Mouse (Mus musculus) neural tube, embryonic 11.5 days (tissue): ENCODE data around the gene Supt4a. TPM values are rescaled to one million over a fixed set of nuclear protein-coding genes. Genes with fewer than 3 reads are reported as not detected.

Experiments used
- ATAC-seq: fragments of 200-750 bp; cut with Nextera tagmentation; 2 replicates; pipeline ENCODE4 v1.8.0; 2017; ENCODE audit warnings: moderate number of reproducible peaks, mild to moderate bottlenecking, moderate TSS enrichment, moderate library complexity; ENCODE audit not compliant: insufficient read depth, low FRiP score, low TSS enrichment
- DNase-seq: peaks from one replicate; pipeline ENCODE4 v3.0.0-alpha.2; 2015; ENCODE audit warnings: low spot score
- H3K27ac ChIP-seq: fragments of 300-500 bp; sonication (generic); 2 replicates; pipeline ENCODE4 v1.5.1; 2014; ENCODE audit warnings: low read depth, mild to moderate bottlenecking, low read length
- H3K27me3 ChIP-seq: fragments of 300-500 bp; sonication (generic); 2 replicates; pipeline ENCODE4 v1.6.1; 2014; ENCODE audit warnings: mild to moderate bottlenecking, low read length, mixed read lengths; ENCODE audit not compliant: control insufficient read depth, insufficient read depth
- H3K36me3 ChIP-seq: fragments of 300-500 bp; sonication (generic); 2 replicates; pipeline ENCODE4 v1.6.1; 2014; ENCODE audit warnings: mild to moderate bottlenecking, low read length, moderate library complexity, mixed read lengths; ENCODE audit not compliant: control insufficient read depth, insufficient read depth
- H3K4me1 ChIP-seq: fragments of 300-500 bp; sonication (generic); 2 replicates; pipeline ENCODE4 v1.6.1; 2014; ENCODE audit warnings: low read length, mixed read lengths; ENCODE audit not compliant: control insufficient read depth, insufficient read depth
- H3K4me2 ChIP-seq: fragments of 300-500 bp; sonication (generic); 2 replicates; pipeline ENCODE4 v1.6.1; 2014; ENCODE audit warnings: low read depth, mild to moderate bottlenecking, moderate library complexity
- H3K4me3 ChIP-seq: fragments of 300-500 bp; sonication (generic); 2 replicates; pipeline ENCODE4 v1.5.1; 2014; ENCODE audit warnings: low read depth, low read length
- H3K9ac ChIP-seq: fragments of 300-500 bp; sonication (generic); 2 replicates; pipeline ENCODE4 v1.6.1; 2014; ENCODE audit warnings: mild to moderate bottlenecking, low read length
- H3K9me3 ChIP-seq: fragments of 300-500 bp; sonication (generic); 2 replicates; pipeline ENCODE4 v1.6.1; 2016; ENCODE audit warnings: low read length; ENCODE audit not compliant: control insufficient read depth
- WGBS: fragments of 180-500 bp; shearing (Covaris S2); extraction: QIAGEN DNeasy Blood & Tissue Kit; methylation state at CpG from one replicate; pipeline ENCODE4 v1.1.7; 2014; 5-methylcytosine and 5-hydroxymethylcytosine counted together
- polyA plus RNA-seq: library from polyadenylated mRNA; unstranded; fragments of >200 nt; fragmentation: Nextera tagmentation; extraction: Ambion mirVana; gene quantifications from 2 replicates; pipeline ENCODE4 v1.2.1, GENCODE M21; 2014

Gene Supt4a
- polyA plus RNA-seq, 1 experiment from 2014 or later, result 162 TPM

- no peak for ATAC-seq
These were observed 15.0 kb downstream of the Supt4a start for GRCm38 (mm10) chr11:87752307-87752706.

DNA sequence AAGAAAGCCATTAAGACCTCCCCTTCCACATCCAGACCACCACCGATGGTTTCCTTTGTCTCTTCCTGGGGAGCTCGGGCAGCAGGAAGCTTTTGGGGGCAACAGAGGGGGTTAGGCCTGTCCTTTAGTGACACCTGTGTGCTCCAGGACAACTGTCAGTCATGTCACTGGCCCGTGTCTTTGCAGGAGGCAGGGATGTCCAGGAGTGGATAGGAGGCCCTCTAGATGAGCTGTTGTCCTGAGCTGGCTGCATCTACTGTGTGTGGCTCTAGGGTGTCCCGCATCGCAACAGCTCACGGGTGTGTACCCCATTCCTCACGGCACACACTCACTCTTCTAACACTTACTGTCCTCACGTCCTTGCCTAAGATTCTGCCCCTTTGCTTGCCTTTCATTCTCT lies 15.9 kb downstream of the Supt4a start:
- Histone ChIP-seq H3K4me2 (no peak overlapping the region), H3K27ac (no peak overlapping the region), H3K27me3 (no peaks in the 10 kb centered on the region), H3K4me1 (no peaks in the 10 kb centered on the region), H3K9ac (no peak overlapping the region; the same call in 1 of the 2 replicates), H3K9me3 (no peaks in the 10 kb centered on the region), H3K4me3 (no peak overlapping the region), H3K36me3 (no peaks in the 10 kb centered on the region)
- DNase-seq (no peak), ATAC-seq (no peak)
- WGBS, result 90% methylated on average over 8 of the region's 8 CpGs

More at GRCm38 (mm10) chr11:87752307-87752706, 15.0 kb downstream of the Supt4a start:
- H3K4me3 ChIP-seq, result no peak overlapping the region
- no peaks in the 10 kb centered on the region for H3K9me3 ChIP-seq
- H3K36me3 ChIP-seq, result no peaks in the 10 kb centered on the region
- no peaks in the 10 kb centered on the region for H3K27me3 ChIP-seq
- H3K4me2 ChIP-seq, result no peak overlapping the region
- WGBS, result 80% methylated on average over 1 of the region's 1 CpGs
- H3K4me1 ChIP-seq, result no peaks in the 10 kb centered on the region
- DNase-seq, result no peak
- H3K27ac ChIP-seq, result no peak overlapping the region
- H3K9ac ChIP-seq, result no peak overlapping the region

DNA sequence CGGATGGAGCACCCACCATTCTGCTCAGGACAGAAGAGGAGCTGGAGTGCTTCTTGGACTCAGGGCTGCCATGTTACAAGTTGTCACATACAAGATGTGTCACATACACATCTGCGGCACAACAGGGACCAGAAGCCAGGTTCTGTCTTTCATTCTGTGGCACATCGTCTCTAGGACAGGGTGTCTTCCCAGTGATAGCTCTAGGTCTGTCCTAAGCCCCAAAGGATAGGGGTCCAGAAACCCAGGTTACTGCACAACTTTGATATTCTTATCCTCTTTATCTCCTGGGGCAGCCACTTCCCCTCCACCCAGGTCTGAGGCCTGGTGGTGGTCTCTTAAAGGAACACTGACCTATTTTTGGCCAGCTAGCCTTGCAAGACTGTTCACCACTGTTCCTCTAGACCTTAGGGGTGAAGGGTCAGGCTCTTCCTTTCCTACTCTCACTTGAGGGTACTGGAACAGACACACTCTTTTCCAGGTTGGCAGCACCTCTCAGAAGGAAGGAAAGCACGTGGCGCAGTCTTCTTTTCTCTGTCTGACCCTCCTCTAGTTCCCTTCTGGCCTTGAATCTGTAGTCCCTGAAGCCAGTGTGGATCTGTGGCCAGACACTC lies 16.6 kb downstream of the Supt4a start:
- ATAC-seq, result no peak
- H3K27me3 ChIP-seq, result no peaks in the 10 kb centered on the region
- WGBS, result 86% methylated on average over 5 of the region's 5 CpGs
- H3K36me3 ChIP-seq, result no peaks in the 10 kb centered on the region
- DNase-seq, result no peak
- no peaks in the 10 kb centered on the region for H3K4me1 ChIP-seq
- no peak overlapping the region for H3K4me2 ChIP-seq
- no peaks in the 10 kb centered on the region for H3K9me3 ChIP-seq
- no peak overlapping the region for H3K4me3 ChIP-seq
- no peak overlapping the region for H3K9ac ChIP-seq
- no peak overlapping the region for H3K27ac ChIP-seq

DNA sequence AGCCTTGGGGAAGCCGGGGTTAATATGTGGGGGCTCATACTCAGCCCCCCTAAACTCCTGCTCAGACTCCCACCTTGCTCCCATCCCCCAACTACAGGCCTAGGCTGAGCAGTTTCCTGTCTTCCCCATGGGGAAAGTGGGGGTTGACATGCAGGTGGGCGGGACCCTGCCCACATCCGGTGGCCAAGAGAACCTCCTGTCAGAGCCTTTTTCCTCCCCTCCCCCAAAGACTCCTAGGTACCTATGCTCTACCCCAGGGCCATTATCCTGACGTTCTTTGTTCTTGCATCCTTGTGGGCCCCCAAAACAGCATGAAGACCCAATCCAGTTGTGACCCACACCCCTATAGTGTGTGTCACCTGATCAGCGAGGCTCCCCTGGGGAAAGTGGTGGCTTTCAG lies 17.3 kb downstream of the Supt4a start:
- H3K4me3 ChIP-seq, result no peak overlapping the region
- no peak overlapping the region for H3K4me2 ChIP-seq
- no peaks in the 10 kb centered on the region for H3K27me3 ChIP-seq
- ATAC-seq (no peak), DNase-seq (no peak)
- H3K27ac ChIP-seq, result no peak overlapping the region
- WGBS, result 81% methylated on average over 5 of the region's 5 CpGs
- no peaks in the 10 kb centered on the region for H3K36me3 ChIP-seq
- no peak overlapping the region for H3K9ac ChIP-seq
- H3K9me3 ChIP-seq, result no peaks in the 10 kb centered on the region
- H3K4me1 ChIP-seq, result no peaks in the 10 kb centered on the region

DNA sequence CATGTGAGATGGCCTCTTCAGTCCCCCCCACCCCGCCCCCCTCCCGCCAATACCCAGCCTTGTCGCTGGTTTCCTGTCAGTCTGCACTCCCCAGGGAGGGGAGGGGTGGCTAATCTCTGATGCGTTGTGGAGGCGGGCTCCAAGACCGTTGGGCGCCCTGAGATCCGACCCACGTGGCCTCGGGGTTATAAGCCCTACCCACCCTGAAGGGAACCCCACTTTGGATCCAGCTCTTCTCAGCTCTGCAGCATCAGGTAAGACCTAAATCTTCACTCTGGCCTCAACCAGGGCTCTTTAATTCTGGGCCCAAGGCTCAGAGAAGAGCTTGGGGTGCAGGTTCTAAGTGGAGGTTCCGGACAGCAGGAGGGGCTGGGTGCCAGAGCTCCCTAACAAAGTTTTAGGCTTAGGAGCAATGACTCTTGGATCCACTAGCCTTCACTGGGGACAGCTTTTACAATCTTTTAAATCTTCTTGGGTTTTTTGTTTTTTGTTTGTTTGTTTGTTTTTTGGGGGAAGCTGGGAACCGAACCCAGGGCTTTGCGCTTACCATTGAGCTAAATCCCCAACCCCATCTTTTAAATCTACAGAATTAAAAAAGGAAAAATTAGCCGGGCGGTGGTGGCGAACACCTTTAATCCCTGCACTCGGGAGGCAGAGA lies 18.1 kb downstream of the Supt4a start:
- Histone ChIP-seq H3K27me3 (peaks cover 2% of the 10 kb centered on the region), H3K9ac (no peak overlapping the region), H3K4me3 (no peak overlapping the region), H3K36me3 (no peaks in the 10 kb centered on the region), H3K9me3 (no peaks in the 10 kb centered on the region), H3K4me1 (no peaks in the 10 kb centered on the region), H3K4me2 (no peak overlapping the region), H3K27ac (no peak overlapping the region)
- ATAC-seq, result no peak
- 75% methylated on average over 15 of the region's 17 CpGs for whole genome bisulfite sequencing
- no peak for DNase-seq

DNA sequence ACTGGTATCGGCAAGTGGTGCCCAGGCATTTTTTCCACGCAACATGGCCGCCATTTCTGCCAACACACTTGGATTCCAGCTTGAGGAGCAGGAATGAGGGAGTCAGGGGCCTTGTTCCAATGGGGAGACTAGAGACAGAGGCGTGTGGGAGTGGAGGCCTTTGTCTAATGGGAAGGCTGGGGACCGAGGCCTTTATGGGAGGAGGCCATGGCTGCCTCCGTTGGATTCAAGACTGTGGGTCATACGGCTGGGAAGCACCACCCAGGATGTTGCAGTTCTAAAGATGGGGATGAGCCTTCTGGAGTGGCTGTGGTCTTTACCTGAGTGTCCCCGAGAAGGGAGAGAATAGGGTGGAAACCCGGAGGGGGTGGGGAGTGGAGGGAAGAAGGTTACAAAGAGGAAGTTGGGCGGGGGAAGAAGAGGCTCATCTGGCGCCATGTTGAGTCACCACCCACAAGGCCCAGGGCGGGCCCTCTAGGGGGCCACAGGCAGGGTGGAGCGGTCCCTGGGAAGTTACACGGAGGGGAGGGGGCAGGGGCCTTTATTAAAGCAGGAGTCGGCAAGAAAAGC lies 19.0 kb downstream of the Supt4a start:
- no peaks in the 10 kb centered on the region for H3K36me3 ChIP-seq
- ATAC-seq (no peak), DNase-seq (no peak)
- WGBS, result 87% methylated on average over 15 of the region's 15 CpGs
- H3K9me3 ChIP-seq, result no peaks in the 10 kb centered on the region
- H3K9ac ChIP-seq, result no peak overlapping the region
- peaks cover 9% of the 10 kb centered on the region for H3K27me3 ChIP-seq
- no peak overlapping the region for H3K4me3 ChIP-seq
- H3K27ac ChIP-seq, result no peak overlapping the region
- H3K4me1 ChIP-seq, result no peaks in the 10 kb centered on the region
- no peak overlapping the region for H3K4me2 ChIP-seq

DNA sequence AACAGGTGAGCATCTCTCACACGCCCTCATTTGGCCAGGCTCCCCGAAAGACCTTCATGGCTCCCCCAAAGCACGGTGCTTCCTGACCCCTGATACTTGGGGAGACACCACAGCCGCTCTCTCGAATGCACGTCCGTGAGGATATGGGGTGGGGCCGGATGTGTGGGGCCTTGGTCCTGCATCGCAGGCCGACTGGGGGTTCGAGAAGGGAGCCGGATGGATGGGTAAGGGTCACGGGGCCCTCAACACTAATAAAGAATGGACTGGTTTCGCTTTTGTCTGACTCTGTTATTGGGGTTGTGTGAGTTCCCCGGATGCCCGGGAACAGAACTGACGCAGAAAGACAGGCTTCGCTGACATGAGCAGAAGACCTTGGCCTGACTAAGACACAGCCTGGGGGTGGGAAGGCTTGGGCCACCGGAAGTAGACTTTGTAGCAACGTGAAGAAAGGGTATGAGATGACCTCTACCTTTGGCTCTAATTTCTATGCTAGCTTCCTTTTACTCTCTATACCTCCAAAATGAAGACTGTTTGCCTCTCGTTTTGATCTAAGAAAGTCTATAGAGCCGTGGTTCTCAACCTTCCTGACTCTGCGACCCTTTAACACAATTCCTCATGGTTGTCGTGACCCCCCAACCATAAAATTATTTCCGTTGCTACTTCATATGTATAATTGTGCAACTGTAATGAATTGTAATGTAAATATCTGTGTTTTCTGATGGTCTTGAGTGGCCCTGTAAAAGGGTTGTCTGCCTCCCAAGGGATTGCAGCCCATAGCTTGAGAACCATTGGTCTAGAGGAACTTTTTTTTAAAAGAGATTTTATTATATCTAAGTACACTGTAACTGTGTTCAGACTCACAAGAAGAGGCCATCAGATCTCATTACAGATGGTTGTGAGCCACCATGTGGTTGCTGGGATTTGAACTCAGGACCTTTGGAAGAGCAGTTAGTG lies 19.9 kb downstream of the Supt4a start:
- Histone ChIP-seq H3K4me2 (no peak overlapping the region), H3K36me3 (no peaks in the 10 kb centered on the region), H3K9ac (no peak overlapping the region), H3K4me1 (no peaks in the 10 kb centered on the region), H3K27me3 (peaks cover 19% of the 10 kb centered on the region), H3K27ac (no peak overlapping the region), H3K4me3 (no peak overlapping the region), H3K9me3 (no peaks in the 10 kb centered on the region)
- no peak for ATAC-seq
- WGBS, result 91% methylated on average over 25 of the region's 25 CpGs
- no peak for DNase-seq

DNA sequence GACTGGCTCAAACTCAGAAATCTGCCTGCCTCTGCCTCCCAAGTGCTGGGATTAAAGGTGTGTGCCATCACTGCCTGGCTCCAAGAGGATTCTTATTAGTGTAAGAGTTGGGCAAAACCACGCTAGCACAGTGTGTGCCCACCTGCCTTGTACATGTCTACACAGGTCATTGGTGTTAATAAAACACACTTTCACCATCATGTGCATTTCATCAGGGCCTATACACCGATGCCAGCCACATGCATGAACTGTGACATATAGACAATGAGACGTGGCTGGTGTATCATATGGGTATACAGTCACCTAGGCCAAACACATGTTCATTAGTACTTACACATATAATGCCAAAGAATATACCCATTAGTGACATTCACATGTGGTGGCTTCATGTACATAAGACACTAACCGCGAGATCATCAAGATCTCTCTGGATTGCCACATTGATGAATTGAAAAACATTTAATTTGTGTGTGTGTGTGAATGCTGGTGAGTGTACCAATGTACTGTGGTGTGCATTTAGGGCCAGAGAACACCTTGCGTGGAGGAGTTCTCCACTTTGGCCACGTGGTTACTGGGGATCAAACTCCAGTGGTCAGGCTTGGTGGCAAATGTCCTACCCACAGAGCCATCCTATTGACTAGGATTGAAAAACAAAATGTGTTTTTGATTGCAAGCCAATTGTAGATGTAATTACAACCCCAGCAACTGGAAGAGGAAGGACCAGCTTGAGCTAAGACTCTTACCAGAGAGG lies 21.0 kb downstream of the Supt4a start:
- Histone ChIP-seq H3K27ac (no peak overlapping the region), H3K9ac (no peak overlapping the region), H3K27me3 (peaks cover 29% of the 10 kb centered on the region), H3K4me1 (peaks cover 1% of the 10 kb centered on the region; the same call in 1 of the 2 replicates), H3K4me3 (no peak overlapping the region), H3K9me3 (no peaks in the 10 kb centered on the region), H3K36me3 (no peaks in the 10 kb centered on the region), H3K4me2 (no peak overlapping the region)
- ATAC-seq (no peak), DNase-seq (no peak)
- WGBS, result 81% methylated on average over 7 of the region's 7 CpGs
